Comparison of ENCODE assay signal across 25 mouse cellular contexts in the genomic region with DNA sequence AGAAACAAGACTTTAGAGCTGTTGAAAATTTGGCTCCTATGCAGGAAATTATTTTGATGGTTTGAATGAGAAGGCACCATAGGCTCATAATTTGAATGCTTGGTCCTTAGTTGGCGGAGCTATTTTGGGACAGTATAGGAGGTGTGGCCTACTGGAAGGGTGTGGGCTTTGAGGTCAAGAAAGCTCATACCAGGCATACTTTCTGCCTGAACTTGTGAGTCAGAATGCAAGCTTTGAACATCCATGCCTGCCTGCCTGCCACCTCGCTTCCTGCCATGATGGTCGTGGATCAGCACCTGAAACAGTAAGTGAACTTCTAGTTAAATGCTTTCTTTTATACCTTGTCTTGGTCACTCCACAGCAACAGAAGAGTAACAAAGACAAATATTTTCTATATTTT.
DNase-seq lines count a peak whose midpoint lies in the region; ATAC-seq lines count a peak whose summit lies in the region.
"Had no signal": no experiment of that assay in that cellular context is flagged by ENCODE, and none has a peak within 500 bp of the region (broad histone marks: within the 10 kb centered on the region; RNA-seq: fewer than 3 reads in every experiment).

No protein-coding gene starts in this region.

- H3K4me3 ChIP-seq in heart, embryonic 16.5 days (ENCODE audit: low read length), result no peak overlapping the region
- no peak overlapping the region for H3K4me3 ChIP-seq in heart, embryonic 11.5 days (ENCODE audit: low read depth, low read length)
- H3K4me3 ChIP-seq: embryonic facial prominence, embryonic 15.5 days; heart, adult 2 months; hindbrain, embryonic 13.5 days; limb, embryonic 12.5 days; megakaryocyte, embryonic 14.5 days; midbrain, embryonic 15.5 days; neural tube, embryonic 12.5 days had no signal

- H3K36me3 ChIP-seq in heart, embryonic 16.5 days (ENCODE audit: control insufficient read depth, insufficient read depth), result no peaks in the 10 kb centered on the region
- no peaks in the 10 kb centered on the region for H3K36me3 ChIP-seq in heart, embryonic 11.5 days (ENCODE audit: control insufficient read depth, insufficient read depth, low read length)
- H3K36me3 ChIP-seq: embryonic facial prominence, embryonic 15.5 days; hindbrain, embryonic 13.5 days; limb, embryonic 12.5 days; midbrain, embryonic 15.5 days; neural tube, embryonic 12.5 days had no signal

- 44% methylated on average over 3 of the region's 3 CpGs for WGBS in heart, embryonic 16.5 days
- WGBS in heart, embryonic 11.5 days (ENCODE audit: insufficient replicate concordance), result 41% methylated on average over 3 of the region's 3 CpGs

- no peak overlapping the region for H3K27ac ChIP-seq in heart, embryonic 16.5 days (ENCODE audit: low read length)
- no peak overlapping the region for H3K27ac ChIP-seq in heart, embryonic 11.5 days (ENCODE audit: low read depth, low read length)
- H3K27ac ChIP-seq: embryonic facial prominence, embryonic 15.5 days; heart, adult 2 months; hindbrain, embryonic 13.5 days; limb, embryonic 12.5 days; liver, embryonic 14.5 days; midbrain, embryonic 15.5 days; neural tube, embryonic 12.5 days had no signal

- H3K9ac ChIP-seq in heart, embryonic 16.5 days (ENCODE audit: low read length), result no peak overlapping the region
- no peak overlapping the region for H3K9ac ChIP-seq in heart, embryonic 11.5 days (ENCODE audit: low read depth, low read length)
- H3K9ac ChIP-seq: embryonic facial prominence, embryonic 15.5 days; hindbrain, embryonic 13.5 days; limb, embryonic 12.5 days; liver, embryonic 14.5 days; midbrain, embryonic 15.5 days; neural tube, embryonic 12.5 days had no signal

- H3K4me1 ChIP-seq in heart, embryonic 16.5 days (ENCODE audit: control insufficient read depth, insufficient read depth, low read length), result peaks cover 4% of the 10 kb centered on the region; the same call in 1 of the 2 replicates
- peaks cover 2% of the 10 kb centered on the region; the same call in 1 of the 2 replicates for H3K4me1 ChIP-seq in heart, embryonic 11.5 days (ENCODE audit: control insufficient read depth, insufficient read depth, low read length)
- H3K4me1 ChIP-seq: embryonic facial prominence, embryonic 15.5 days; limb, embryonic 12.5 days; midbrain, embryonic 15.5 days had no signal

- DNase-seq in CD4-positive, CD25-positive, alpha-beta regulatory T cell, adult 2 months (ENCODE audit: low read depth, low spot score), result peak; percentile 34
- DNase-seq in R1 (ENCODE audit: low read depth, low spot score), result peak; percentile 81
- DNase-seq in right cerebral cortex, postnatal 14 days, result no peak
- no peak for DNase-seq in cerebellum, adult 9-10 months
- DNase-seq in kidney, postnatal 36 days, result no peak
- DNase-seq: adrenal gland, adult 8-10 months; cerebellum, postnatal 14 days; embryo, embryonic 11 days; heart, adult 2 months; kidney, postnatal 10 days; spleen, adult 18-20 months; thymus, adult 18-20 months had no signal

- peak overlapping the region; percentile 8; the same call in 1 of the 2 replicates for H3K4me2 ChIP-seq in heart, embryonic 16.5 days (ENCODE audit: low read depth, low read length)
- no peak overlapping the region for H3K4me2 ChIP-seq in heart, embryonic 11.5 days
- H3K4me2 ChIP-seq: embryonic facial prominence, embryonic 15.5 days; hindbrain, embryonic 13.5 days; limb, embryonic 12.5 days; midbrain, embryonic 15.5 days; neural tube, embryonic 12.5 days had no signal

- ATAC-seq in heart, embryonic 16.5 days (replicated peaks; ENCODE audit: extremely low read depth, insufficient read depth, low FRiP score), result peak; percentile 82; the same call in 1 of the 2 replicates
- no peak for ATAC-seq in heart, embryonic 11.5 days (replicated peaks; ENCODE audit: insufficient number of reproducible peaks, low FRiP score, low TSS enrichment)
- peak; percentile 53; the same call in 1 of the 2 replicates for ATAC-seq in monocyte, adult 5-6 weeks (replicated peaks; ENCODE audit: insufficient number of reproducible peaks, low FRiP score, low TSS enrichment, poor library complexity, severe bottlenecking)
- ATAC-seq: forebrain, embryonic 14.5 days; intestine, embryonic 16.5 days; lung, postnatal 0 days; midbrain, embryonic 15.5 days had no signal

- no peaks in the 10 kb centered on the region for H3K27me3 ChIP-seq in heart, embryonic 16.5 days (ENCODE audit: control insufficient read depth, insufficient read depth, low read length)
- no peaks in the 10 kb centered on the region for H3K27me3 ChIP-seq in heart, embryonic 11.5 days (ENCODE audit: control insufficient read depth, insufficient read depth, low read length)
- H3K27me3 ChIP-seq: embryonic facial prominence, embryonic 15.5 days; hindbrain, embryonic 13.5 days; limb, embryonic 12.5 days; megakaryocyte, embryonic 14.5 days; midbrain, embryonic 15.5 days; neural tube, embryonic 12.5 days had no signal

- H3K9me3 ChIP-seq in heart, embryonic 16.5 days (replicated peaks; ENCODE audit: control insufficient read depth, low read length), result no peaks in the 10 kb centered on the region
- no peaks in the 10 kb centered on the region for H3K9me3 ChIP-seq in heart, embryonic 11.5 days (replicated peaks; ENCODE audit: control insufficient read depth, low read length)
- H3K9me3 ChIP-seq: embryonic facial prominence, embryonic 15.5 days; hindbrain, embryonic 13.5 days; limb, embryonic 12.5 days; megakaryocyte, embryonic 14.5 days; midbrain, embryonic 15.5 days; neural tube, embryonic 12.5 days had no signal

Comparison
In these comparisons a context has a peak if more than half of its experiments do, and no peak if none do; other contexts are left out.
1. DNase-seq: peak in CD4-positive, CD25-positive, alpha-beta regulatory T cell, adult 2 months (single experiment) and R1 (single experiment); none in right cerebral cortex, postnatal 14 days (single experiment), cerebellum, adult 9-10 months (single experiment) and kidney, postnatal 36 days (0 of 2).